Mouse (Mus musculus): ENCODE measurements around the gene Plgrkt. TPM values are rescaled to one million over a fixed set of nuclear protein-coding genes. Genes with fewer than 3 reads are reported as not detected.
"Not testable (repeated sequence)": the region's sequence is repeated elsewhere in the genome, so short reads cannot be mapped to it uniquely, and the experiment has no call there.

The Plgrkt gene
- total RNA-seq (2021) = 10 to 100 TPM; 23.2 to 28.9 TPM

DNA sequence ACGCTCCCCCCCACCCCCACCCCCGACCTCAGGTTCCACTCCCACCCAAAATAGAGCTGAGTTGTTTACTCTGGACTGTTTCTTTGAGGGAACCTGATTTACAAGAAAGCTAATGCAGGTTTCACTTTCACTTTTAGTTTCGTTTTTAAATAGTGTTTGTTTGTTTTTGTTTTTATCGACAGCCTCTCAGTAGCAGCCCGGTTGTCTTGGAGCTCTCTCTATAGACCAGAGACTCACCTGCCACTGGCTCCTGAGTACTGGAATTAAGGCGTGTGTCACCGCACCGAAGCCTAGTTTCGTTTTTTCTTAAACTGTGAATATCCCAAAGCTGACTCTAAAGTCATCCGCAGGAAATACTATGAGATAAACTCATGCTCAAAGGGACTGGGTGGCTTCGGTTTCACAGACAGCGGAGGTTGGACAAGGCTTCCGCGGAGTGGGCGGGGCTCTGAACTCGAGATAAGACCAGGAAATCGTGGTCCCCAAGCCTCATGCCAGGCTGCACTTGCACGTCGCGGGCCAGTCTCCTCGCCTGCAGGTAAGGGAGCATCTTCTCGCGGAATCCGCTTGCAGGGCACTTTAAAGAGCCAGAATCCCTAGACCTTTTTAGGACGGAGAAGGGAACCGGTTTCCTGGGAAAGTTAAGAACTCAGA lies at the start of gene Plgrkt, which contains the start of gene Cd274:
Gene Plgrkt, minus strand, starts transcription at position 422 of the 654 bp plus-strand sequence.
Gene Cd274, plus strand, starts transcription at position 487 of the 654 bp plus-strand sequence.
- intact Hi-C loops (cut with DNase I) = no loop called here
- peak; percentile 48 to 53 for DNase-seq (ENCODE audit: low spot score in 2 of 2)

DNA sequence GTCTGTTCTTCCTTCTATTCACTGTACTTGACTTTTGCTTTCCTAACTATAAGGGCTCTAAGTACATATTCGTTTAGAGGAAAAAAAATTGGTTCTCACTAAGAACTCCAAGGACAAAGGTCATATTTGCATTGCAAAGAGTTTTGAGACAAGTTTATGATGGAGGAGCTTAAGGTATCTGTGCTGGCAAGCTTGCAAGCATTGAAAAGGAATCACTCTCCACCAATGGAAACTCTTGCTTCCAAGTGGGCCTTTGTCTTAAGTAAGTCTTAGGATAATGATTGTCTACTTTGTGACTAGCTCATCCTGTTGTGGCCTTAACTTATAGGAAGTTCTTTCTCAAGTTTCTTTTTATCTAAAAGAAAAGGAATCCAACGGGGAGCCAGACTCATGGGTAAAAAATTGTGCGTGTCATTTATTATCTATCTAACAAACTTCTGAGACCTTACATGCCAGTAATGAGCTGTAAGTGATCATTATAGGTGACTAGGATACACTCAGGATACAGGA lies 49.3 kb upstream of the Plgrkt start:
- intact Hi-C loops (cut with DNase I) = no loop called here

DNA sequence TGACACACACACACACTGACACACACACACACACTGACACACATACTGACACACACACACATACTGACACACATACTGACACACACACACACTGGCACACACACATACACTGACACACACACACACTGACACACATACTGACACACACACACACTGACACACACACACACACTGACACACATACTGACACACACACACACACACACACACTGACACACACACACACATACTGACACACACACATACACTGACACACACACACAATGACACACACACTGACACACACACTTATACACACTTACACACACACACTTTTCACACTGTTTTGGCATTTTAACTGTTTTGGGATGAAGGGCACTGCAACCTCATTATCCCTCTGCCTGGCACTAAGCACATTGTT lies 47.7 kb upstream of the Plgrkt start:
- intact Hi-C loops (cut with DNase I); DNase-seq (ENCODE audit: low spot score in 2 of 2): not testable (repeated sequence)

More for the DNA sequence above, 49.3 kb upstream of the Plgrkt start:
- no peak for DNase-seq (ENCODE audit: low spot score in 2 of 2)

DNA sequence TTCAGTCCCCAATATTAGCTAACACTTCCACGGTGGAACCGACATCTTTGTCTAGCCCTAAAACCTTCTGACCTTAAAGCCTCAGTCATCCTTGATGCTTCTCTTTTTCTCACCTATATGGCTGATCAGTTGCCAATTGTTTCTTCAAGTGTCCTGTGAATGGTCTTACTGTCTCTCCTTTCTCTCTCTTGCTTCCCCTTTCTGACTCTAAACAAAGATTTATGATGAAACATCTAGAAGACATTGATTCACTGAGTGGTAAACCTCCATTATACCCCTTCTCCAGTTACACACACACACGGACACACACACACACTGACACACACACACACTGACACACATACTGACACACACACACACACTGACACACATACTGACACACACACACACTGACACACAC lies 47.3 kb upstream of the Plgrkt start:
- intact Hi-C loops (cut with DNase I) = no loop called here

DNA sequence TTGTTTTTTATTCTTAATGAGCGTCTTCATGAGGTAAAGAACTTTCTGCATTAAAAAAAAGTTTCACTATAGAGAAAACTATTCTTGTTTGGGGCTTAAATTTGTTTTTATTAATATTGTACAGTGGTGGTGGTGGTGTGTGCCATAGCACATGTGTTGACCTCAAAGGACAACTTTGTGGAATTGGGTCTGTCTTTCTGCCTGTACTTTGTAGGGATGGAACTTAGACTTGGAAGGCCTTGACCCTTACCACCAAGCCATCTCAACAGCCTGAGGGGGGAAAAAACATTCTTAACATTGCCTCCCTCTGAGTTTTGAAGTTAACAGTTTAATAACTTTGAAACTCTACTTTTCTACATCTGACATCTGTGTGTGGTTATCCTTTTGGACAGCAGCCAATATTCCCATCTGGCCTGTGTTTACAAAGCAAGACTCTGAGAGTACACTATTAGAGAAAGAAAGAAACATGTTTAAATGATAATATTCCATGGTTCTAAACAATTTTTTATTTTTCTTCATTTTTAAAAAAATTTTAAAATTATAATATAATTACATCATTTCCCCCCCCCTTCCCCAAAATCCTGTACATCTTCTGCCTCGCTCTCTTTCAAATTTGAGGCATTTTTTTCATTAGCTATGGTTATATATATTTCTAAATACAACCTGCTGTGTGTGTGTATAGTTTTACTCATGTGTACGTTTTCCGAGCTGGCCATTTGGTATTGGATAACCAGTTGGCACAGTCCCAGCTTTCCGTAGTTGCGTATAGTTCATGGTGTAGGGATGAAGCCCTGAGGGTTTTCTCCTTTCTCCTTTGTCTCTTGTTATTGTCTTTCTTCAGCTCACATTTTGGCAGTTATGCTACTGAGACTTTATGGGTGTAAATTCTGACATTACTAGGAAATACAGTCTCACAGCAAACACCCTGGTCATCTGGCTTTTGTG lies 45.6 kb upstream of the Plgrkt start:
- DNase-seq (ENCODE audit: low spot score in 2 of 2) = peak in 1 of 2 experiments; percentile 14
- intact Hi-C loops (cut with DNase I) = no loop called here

More for the DNA sequence above, 47.3 kb upstream of the Plgrkt start:
- DNase-seq (ENCODE audit: low spot score in 2 of 2) = no peak

DNA sequence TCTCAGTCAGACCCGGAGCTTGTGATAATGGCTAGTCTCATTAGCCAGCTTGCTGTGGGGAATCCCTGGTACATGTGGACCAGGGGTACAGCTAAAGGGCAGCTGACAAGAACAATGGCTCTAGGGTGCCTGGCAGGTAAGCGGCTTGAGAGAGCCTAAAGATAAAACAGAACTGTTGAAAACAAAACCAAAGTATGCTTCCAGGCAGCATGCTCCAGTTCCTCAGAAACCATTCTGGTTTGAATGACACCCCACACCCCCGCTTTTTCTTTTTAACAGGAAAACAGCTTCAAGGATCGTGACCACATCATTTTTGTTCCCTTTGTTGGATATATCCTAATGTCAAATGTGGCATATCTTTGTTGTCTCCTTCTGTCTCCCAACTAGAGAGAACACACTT lies 43.4 kb upstream of the Plgrkt start, which contains the start of gene Pdcd1lg2:
Gene Pdcd1lg2, plus strand, starts transcription at position 301 of the 400 bp plus-strand sequence.
- intact Hi-C loops (cut with DNase I) = no loop called here
- DNase-seq (ENCODE audit: low spot score in 2 of 2) = no peak

DNA sequence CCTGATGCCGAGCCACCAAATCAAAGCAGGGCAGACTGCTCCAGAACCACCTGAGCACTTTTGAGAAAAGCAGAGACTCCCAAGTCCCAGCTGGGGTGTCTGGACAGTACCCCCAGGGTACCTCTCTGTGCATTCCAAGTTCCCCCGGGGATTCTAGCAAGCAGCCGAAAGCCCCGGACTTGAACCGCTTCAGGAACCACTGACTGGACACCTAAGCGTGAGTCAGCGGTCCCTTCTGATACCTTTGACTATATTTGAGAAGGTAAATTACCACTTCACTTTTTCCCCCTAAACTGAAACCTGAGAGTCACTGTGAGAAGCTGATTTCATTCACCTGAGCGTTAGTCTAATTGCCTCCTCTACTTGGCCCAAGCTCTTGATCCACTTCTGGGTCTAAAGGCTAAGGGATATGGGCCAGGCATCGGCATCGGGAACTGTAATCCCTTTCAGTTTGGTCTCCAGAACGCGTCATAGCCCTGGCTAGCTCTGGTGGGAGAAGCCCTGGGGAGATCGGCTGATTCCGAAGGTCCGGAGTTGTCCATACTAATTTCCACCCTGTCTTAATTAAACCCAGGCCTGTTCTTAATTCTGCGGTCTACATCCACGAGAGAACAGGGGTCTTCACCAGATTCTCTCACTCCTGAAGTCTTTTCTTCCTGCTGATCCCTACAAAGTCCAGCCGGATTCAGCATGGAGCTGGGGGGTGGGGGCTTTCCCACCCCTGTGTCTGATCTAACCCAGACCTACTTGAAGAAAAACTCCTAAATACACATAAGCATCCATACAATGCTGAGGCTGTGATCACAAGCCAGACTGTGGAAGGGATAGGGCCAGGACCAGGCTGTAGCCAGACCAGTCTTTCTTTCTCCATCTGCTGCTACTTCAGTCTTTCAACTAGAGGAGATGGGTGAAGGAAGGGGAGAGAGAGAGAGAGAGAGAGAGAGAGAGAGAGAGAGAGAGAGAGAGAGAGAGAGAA lies 39.1 kb upstream of the Plgrkt start:
- intact Hi-C loops (cut with DNase I) = no loop called here
- DNase-seq (ENCODE audit: low spot score in 2 of 2) = no peak

DNA sequence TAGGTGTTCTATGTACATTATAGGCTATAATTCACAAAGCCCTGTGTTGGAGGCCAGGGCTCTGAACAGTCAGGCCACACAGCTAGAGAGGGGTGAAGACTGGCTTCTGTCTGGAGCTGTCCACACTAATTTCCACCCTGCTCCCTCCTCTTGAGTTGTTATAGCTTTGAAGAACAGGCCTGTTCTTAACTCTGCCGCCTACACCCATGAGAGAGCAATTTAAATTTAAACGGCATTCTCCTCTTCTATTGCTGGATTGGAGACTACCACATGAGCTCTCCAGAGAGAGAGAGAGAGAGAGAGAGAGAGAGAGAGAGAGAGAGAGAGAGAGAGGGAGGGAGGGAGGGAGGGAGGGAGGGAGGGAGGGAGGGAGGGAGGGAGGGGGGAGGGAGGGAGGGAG lies 38.2 kb upstream of the Plgrkt start:
- peak in 1 of 2 experiments; percentile 33 for DNase-seq (ENCODE audit: low spot score in 2 of 2)
- intact Hi-C loops (cut with DNase I) = no loop called here

DNA sequence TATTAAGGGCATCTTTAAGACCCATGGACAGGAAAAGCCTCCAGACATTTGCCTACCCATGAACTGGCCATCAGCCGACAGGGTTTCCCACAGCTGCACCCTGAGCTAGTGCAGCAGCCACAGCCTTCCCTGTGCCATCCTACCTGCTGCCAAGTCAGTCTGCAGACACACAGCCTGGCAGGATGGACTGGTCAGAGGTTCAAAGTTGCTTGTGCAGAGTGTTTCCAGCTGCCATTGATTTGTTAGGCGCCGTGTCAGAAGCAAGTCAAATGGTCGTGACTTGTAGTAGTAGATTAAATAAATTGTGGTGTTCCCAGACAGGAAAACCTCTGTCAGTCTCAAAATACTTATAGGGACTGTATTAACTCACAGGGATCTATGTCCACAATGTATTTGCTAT lies 36.1 kb upstream of the Plgrkt start:
- intact Hi-C loops (cut with DNase I) = no loop called here
- DNase-seq (ENCODE audit: low spot score in 2 of 2) = no peak

DNA sequence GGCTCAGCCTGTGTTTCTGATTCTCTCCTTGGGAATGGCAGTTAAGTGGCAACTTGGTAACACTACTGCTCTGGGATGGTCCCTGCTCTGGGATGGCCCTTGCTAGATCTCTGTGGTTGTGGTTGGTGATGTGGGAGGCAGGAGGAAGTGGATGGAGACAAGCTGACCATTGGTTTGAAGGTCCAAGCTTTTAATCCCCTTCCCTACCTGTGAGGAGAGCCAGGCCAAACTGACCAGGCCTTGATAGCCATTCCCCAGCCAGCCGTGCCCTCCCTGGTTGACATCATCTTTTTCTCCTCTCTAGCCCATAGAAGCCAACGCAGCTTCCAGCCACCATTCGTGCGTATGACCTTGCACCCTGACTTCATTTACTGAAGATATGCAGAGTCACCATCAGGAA lies 35.4 kb upstream of the Plgrkt start:
- no peak for DNase-seq (ENCODE audit: low spot score in 2 of 2)
- intact Hi-C loops (cut with DNase I) = no loop called here

DNA sequence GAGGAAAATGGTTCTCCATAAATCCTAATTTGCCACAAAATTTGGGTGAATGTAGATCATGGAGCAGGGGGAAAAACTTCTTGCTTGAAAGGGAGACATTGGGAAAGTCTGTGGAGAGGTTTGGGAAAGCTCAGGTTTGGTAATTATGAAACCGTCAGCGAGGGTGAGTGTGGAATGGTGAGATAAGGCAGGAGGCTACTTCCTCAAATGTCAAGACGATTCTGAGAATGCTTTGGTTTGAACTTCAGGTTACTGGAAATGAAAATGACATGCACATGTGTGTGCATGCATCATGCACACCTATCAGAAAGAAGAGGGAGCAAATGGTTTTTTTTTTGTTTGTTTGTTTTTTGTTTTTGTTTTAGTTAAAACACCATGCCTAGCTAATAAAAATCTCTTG lies 33.3 kb upstream of the Plgrkt start:
- DNase-seq (ENCODE audit: low spot score in 2 of 2) = no peak
- intact Hi-C loops (cut with DNase I) = no loop called here

DNA sequence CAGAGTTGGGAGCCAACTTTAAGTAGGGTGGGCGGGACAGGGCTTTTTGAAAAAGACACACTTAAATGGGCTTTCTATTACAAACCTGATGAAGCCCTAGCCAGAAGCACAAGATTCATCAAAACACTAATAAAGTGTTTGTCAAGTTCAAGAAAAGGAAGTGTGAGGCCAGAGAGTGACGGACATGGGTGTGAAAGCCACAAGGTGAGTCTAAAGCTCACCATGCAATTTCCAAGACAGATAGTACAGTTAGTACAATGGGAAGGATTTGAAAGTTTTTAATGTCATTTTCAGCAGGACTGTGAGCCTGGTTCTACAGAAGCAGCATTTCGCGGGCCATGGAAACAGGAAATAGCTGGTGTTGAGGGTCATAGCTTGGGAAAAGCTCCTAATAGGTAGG lies 32.6 kb upstream of the Plgrkt start:
- no peak for DNase-seq (ENCODE audit: low spot score in 2 of 2)
- intact Hi-C loops (cut with DNase I) = no loop called here

DNA sequence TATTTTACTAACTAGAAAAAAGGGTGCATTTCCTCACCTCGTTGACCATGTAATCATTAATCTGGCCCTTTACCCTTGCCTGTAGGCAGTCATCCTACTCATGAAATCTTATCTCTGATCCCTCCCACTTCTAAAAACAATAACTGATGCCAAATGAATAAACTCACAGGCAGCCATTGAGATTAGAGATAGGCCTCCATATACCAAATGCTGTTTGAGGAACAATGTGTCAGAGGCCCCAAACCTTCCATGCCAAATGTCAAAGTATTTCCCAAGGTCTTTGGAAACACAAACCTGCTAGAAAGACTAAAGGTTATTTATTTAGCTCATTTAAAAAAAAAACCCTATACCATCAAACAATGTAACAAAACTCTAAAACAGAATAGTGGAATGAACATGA lies 29.2 kb upstream of the Plgrkt start:
- DNase-seq (ENCODE audit: low spot score in 2 of 2) = no peak
- intact Hi-C loops (cut with DNase I) = no loop called here

DNA sequence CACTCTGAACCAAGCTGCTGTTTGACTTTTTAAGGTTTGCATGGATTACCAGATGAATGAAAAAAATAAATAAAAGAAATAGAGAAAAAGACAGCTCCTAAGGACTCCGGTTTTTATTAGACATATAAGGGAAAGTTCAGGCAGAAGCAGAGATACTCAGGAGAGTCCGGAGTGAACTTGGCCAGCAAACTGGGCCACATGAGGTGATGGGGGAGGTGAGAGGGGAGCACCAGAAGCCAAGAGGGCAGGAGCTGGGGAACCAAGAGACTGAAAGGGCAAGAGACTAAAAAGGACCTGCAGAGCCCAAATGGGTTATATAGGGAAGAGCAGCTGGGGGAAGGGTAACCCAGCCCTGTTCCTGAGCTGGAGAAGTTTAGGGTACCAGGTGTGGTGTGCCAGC lies 27.5 kb upstream of the Plgrkt start:
- intact Hi-C loops (cut with DNase I) = no loop called here

DNA sequence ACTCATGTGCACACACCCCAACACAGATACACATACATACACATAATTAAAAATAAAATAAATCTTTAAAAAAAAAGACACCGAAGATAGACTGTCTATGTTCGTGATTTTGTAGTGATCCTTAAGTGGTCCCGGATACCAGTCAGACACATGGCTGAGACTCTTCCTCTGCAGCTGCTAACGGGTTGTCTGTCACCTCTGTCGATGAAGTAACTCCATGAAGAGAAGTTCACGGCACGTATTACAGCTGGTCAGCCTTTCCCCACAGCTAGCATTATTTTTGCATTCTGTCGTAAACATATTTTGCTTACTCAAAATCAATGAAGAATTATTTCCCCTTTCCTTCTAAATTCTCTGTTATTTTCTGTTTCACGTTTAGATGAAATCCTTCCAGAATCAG lies 26.1 kb upstream of the Plgrkt start:
- DNase-seq (ENCODE audit: low spot score in 2 of 2) = no peak

More for the DNA sequence above, 27.5 kb upstream of the Plgrkt start:
- no peak for DNase-seq (ENCODE audit: low spot score in 2 of 2)

DNA sequence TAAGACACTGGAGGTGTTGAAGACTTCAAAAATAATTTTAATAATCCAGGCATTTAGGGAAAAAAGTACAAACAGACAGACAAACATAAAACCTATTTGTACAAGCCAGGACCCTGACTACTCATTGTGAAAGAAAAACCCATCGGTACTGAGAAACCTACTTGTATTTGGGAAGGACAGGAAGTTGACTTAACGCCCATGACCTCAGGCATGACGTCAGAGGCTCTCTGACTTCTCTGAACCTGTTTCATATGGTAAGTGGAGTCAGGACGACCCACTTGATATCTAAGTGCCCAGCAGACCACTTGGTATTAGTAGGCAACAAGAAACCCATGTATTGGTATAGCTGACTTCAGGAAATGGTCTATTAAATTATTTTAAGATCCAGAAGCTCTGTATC lies 24.1 kb upstream of the Plgrkt start:
- intact Hi-C loops (cut with DNase I) = no loop called here
- DNase-seq (ENCODE audit: low spot score in 2 of 2) = no peak

More for the DNA sequence above, 26.1 kb upstream of the Plgrkt start:
- intact Hi-C loops (cut with DNase I) = no loop called here

DNA sequence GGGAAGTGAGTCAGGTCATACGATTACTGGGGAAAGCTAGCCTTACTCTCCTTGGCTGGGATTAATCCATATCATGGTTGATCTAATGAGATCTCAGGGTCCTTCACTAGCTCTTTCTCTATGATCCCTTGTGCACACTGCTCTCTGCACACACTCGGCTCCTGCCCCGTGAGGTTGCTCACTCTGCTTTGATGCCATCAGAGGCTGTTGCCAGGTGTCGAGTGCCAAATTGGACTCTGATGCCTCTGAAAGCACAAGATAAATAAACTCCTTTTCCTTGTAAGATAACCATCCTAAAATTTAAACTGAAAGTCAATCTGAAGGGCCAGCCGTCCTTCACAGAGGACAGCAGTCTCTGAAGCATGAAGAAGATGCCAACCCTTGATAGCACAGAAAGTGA lies 23.3 kb upstream of the Plgrkt start:
- intact Hi-C loops (cut with DNase I) = no loop called here
- no peak for DNase-seq (ENCODE audit: low spot score in 2 of 2)

DNA sequence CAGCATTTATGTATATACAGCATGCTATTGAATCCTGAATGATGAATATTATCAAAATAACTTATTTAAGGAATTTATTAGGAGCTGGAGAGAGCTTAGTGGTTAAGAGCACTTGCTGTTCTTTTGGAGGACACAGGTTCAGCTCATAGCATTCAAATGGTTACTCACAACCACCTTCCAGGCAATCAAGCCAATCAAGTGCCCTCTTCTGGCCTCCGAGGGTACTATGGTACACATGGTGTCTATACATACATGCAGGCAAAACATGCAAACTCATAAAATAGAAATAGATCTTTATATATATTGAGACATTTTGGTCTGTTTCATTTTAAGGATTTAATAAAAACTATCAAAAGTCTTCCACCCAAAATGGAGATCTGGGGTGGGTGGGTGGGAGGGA lies 21.6 kb upstream of the Plgrkt start:
- intact Hi-C loops (cut with DNase I) = no loop called here
- no peak for DNase-seq (ENCODE audit: low spot score in 2 of 2)

DNA sequence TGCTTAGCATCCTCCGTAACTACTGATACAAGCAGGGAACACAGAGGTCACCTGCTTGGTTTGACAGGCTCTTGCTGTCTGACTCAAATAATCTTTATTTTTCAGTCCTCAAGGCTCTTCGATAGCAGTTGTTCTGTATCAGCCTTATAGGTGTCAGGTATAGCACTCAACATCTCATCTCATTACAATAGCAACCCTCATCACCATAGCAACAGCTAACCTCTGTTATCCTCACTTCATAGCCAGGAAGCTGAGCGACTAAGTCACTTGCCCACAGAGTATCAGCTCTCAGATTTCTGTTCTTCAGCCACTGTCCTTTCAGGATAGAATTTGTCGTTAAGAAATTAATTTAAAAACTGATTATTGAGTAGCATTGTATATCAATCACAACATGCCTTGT lies 18.6 kb upstream of the Plgrkt start:
- no peak for DNase-seq (ENCODE audit: low spot score in 2 of 2)
- intact Hi-C loops (cut with DNase I) = no loop called here

All from left cerebral cortex, postnatal 25 days (tissue).